Mouse (Mus musculus) kidney, adult 2 months (tissue): ENCODE data around the gene Ap5z1.

Source experiments
- CTCF ChIP-seq: fragments of 200-500 bp; conservative IDR thresholded peaks from 2 replicates; pipeline ENCODE4 v1.5.1; 2011; ENCODE audit warnings: low read depth, mild to moderate bottlenecking, control low read depth, low read length, moderate library complexity, mixed read lengths; ENCODE audit not compliant: insufficient read depth, insufficient read length
- POLR2A ChIP-seq: fragments of 200-500 bp; IDR thresholded peaks from one replicate; pipeline ENCODE4 v1.6.1; 2011; ENCODE audit warnings: low read depth, low read length, control low read depth

DNA sequence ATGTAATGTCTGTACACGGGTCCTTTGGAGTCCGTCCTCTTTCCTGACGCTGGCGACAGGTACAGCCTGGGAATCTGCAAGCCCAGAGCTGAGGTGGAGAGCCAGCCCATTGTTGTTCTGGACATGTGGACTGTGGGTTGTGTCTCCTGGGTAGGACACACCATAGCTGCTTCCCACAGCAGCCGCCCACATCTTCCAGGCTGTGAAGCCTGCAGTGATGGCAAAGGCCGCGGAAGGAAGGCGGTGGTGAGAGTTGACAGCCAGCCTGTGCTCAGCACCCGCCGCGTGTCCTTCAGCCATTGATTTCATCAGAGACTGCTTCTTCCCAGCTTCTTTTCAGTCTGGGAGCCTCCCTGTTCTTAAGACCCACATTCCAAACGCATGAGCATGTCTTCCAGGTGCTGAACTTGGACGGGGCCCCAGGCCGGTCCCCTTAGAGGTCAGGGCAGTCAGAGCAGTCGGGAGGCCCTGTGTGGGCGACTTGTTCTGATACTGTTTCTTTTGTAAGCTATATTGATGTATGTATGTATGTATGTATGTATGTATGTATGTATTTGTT, 25.3 kb upstream of the Ap5z1 start:
- TF ChIP-seq CTCF: no peak
- no peak for TF ChIP-seq POLR2A
